Mouse (Mus musculus) lung, adult 2 months (tissue): ENCODE results near the gene Tmem255b. TPM values are rescaled to one million over a fixed set of nuclear protein-coding genes. Genes with fewer than 3 reads are reported as not detected.

Experiments used
- DNase-seq: peaks from one replicate; pipeline ENCODE4 v3.0.0; 2022
- H3K4me1 ChIP-seq: fragments of 200-500 bp; 2 replicates; pipeline ENCODE4 v1.6.1; 2011; ENCODE audit warnings: low read length; ENCODE audit not compliant: control insufficient read depth, insufficient read depth
- H3K4me3 ChIP-seq: fragments of 200-500 bp; replicated peaks from 2 replicates; pipeline ENCODE3; 2011; ENCODE audit warnings: low read depth, mild to moderate bottlenecking, control low read depth, low read length; ENCODE audit errors: extremely low read depth
- CTCF ChIP-seq: fragments of 200-500 bp; IDR thresholded peaks from 2 replicates; pipeline ENCODE4 v1.5.1; 2011; ENCODE audit warnings: mild to moderate bottlenecking, low read length, control low read depth; ENCODE audit not compliant: insufficient read depth
- POLR2A ChIP-seq: fragments of 200-500 bp; IDR thresholded peaks from 2 replicates; pipeline ENCODE4 v1.6.1; 2011; ENCODE audit warnings: low read depth, mild to moderate bottlenecking, control low read depth, low read length, borderline replicate concordance; ENCODE audit errors: extremely low read depth
- WGBS: fragments of 180-500 bp; shearing (Covaris S2); methylation state at CpG from one replicate; pipeline ENCODE4 v1.1.7; 2018; 5-methylcytosine and 5-hydroxymethylcytosine counted together
- polyA plus RNA-seq: library from polyadenylated mRNA; depleted of rRNA; stranded (reverse); fragments of >200 nt; gene quantifications from 2 replicates; pipeline ENCODE4 v1.2.3, GENCODE M21; 2012; rRNA removed

The Tmem255b gene
- polyA plus RNA-seq, 1 experiment = 7.3 TPM

DNA sequence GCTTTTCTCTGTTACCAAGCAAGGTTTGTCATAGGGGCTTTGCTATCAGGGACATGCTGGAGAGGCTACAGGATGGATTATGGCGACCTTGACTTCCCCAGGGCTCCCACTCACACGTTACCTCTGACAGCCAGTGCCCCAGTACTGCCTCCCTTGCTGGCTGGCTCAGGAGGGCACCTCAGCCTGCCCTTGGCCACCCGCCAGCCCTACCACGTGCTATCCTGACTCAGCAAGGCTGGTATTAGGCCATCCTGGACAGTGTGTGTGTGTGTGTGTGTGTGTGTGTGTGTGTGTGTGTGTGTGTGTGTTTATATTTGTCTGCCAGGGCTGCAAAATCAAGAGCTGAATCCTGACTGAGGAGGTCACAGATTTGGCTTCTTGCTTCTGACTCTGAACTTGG lies 71.9 kb downstream of the Tmem255b start:
- TF ChIP-seq CTCF (no peak), POLR2A (no peak)
- Histone ChIP-seq H3K4me3 (no peak overlapping the region), H3K4me1 (peaks cover 8% of the 10 kb centered on the region)
- DNase-seq = peak; percentile 82
- WGBS = 15% methylated on average over 4 of the region's 4 CpGs

DNA sequence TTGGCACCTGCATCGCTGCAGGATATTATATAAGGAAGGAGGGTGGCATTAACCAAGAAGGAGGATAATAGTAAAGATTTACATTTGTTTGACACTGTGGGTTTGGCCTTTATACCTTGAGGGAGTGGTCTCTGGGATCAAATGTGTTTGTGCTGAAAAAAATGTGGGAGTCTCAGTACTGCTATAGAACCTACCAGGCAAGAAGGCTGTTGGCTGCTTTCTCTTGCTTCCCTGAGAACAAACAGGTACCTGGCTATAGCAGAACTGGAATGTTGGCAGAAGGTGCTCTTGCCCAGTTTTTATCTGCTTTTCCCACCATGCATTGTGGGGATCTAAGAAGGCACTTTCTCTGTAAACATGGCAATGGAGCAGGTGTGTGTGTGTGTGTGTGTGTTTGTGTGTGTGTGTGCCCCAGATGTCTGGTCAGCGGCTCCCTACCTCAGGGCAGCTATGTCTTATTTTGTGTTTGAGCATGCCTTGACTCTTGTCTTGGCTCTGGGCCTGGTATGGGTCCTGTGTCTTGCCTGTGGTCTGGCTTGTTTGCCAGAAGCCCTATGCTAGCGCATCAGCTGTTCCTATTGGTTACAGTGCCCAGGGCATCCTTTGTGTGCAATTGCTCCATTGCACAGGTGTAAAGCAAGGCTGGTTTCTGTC lies 72.4 kb downstream of the Tmem255b start:
- H3K4me1 ChIP-seq = peaks cover 8% of the 10 kb centered on the region
- H3K4me3 ChIP-seq = no peak overlapping the region
- 57% methylated on average over 3 of the region's 3 CpGs for WGBS
- no peak for DNase-seq
- TF ChIP-seq POLR2A (no peak), CTCF (no peak)

DNA sequence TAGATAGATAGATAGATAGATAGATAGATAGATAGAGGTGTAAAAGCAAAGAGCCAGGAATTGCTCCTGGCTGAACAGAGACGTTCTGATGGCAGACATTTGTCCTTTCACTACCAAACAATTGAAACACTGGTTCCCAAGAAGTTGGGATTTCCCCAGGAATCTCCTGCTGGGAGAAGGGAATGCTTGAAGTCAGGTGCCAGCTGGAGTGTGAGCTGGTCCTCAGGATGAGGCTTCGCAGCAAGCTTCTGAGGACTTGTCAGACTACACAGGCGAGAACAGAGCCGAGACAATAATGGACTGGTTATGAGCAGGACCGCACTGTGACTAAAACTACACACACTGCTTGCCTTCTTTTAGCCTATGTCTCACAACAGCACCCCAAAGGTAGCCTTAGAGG lies 77.0 kb downstream of the Tmem255b start:
- WGBS = 76% methylated on average over 5 of the region's 5 CpGs

DNA sequence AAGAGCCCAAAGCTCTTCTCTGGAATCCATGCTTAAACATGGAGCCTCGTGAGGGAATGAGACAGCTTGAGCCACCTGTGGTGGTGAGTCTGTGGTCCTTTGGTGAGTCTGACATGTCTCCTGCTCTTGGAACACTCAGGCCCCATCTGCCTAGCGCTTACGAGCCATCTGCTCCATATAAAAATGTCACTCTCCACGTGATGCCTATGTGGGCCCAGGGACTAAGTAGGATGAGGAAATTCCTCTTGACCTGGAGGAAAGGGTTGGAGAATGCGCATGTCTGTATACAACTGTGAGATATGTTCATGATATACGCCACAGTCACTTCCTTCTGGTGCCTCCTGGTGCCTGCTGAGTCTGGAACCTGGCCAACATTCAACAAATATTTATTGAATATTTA lies 77.7 kb downstream of the Tmem255b start:
- WGBS = 45% methylated on average over 6 of the region's 6 CpGs
- peaks cover 11% of the 10 kb centered on the region for H3K4me1 ChIP-seq

More for the DNA sequence above, 77.0 kb downstream of the Tmem255b start:
- TF ChIP-seq CTCF (no peak), POLR2A (no peak)
- Histone ChIP-seq H3K4me1 (peaks cover 10% of the 10 kb centered on the region), H3K4me3 (no peak overlapping the region)
- no peak for DNase-seq

DNA sequence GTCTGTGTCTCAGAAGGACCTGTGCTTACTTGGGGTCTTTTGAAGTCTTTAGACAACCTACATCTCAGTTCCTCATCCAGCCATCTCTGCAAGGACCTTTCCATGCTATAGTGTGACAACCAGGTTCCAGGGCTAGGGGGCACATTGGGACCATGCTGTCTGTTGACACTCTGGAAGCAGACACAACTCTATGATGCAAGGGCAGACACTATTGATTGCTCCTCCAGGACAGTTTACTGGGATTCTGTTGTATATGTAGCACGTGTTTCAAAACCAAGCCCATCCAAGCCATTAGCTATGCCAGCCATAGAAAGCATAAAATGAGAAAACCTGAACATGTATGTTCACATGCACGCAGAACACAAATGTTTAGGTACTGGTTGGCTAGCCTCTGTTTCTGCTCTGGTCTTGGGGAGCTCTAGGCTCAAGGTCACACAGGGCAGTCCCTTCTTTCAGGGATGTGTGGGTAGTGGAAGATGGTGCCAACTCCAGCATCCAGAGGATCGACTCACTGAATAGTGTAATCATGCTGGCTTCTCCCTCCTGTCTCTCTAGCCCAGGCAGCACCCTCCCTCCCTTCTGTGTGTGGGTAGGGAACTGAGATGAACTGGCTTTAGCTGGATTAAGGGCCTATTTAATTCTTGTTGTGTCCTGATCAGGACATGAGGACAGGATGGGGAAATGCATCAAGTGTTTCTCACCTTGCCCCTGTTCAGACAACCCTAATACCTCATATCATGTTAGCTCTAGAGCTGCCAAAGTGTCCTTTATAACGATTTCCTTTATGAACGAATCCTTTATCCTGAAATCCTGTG lies 78.8 kb downstream of the Tmem255b start:
- no peak for TF ChIP-seq CTCF
- TF ChIP-seq POLR2A = no peak
- peaks cover 7% of the 10 kb centered on the region; the same call in 1 of the 2 replicates for H3K4me1 ChIP-seq
- no peak overlapping the region for H3K4me3 ChIP-seq
- DNase-seq = no peak
- WGBS = 77% methylated on average over 5 of the region's 5 CpGs

More for the DNA sequence above, 77.7 kb downstream of the Tmem255b start:
- DNase-seq = no peak
- no peak overlapping the region for H3K4me3 ChIP-seq
- TF ChIP-seq CTCF = no peak
- no peak for TF ChIP-seq POLR2A

DNA sequence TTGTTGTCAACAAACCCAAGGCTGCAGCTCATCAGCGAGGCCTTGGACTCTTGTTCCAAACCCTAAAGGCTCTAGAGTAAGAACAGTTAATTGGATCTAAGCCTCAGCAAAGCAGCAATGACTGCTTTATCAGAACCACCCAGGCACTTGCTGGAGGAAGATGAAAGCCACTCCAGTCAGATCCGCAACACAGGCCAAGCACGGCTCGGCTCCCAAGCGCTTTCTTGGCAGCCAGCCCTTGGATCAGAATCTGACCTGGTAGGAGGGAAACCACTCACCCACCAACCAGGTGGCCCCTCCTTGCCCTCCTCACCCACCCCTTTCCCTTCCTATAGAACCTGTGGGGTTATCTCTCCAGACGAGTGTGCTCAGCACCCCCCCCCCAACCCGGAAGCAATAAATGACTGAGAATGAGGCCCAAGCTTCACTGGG lies 81.0 kb downstream of the Tmem255b start:
- no peak for TF ChIP-seq CTCF
- TF ChIP-seq POLR2A = no peak
- H3K4me1 ChIP-seq = peaks cover 7% of the 10 kb centered on the region; the same call in 1 of the 2 replicates
- H3K4me3 ChIP-seq = no peak overlapping the region
- WGBS = 40% methylated on average over 7 of the region's 7 CpGs
- peak; percentile 57 for DNase-seq

DNA sequence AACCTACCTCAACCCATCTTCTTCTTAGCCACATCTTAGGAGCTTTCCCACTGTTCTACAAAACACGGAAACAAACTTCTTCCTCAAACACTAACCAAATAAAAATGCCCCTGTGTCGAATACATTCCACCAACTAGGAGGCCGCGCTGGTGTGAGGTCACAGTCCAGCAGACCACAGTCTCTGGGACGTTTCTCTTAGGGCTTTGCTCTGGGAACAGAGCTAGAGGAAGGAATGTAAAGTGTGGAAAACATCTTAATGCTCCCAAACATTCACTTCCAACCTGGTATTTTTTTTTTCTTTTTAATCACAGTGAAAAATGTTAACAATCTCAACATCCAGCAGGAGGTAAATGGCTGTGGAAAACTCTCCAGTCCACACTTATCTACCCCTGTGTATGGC lies 81.7 kb downstream of the Tmem255b start:
- peaks cover 7% of the 10 kb centered on the region; the same call in 1 of the 2 replicates for H3K4me1 ChIP-seq
- WGBS = 59% methylated on average over 5 of the region's 5 CpGs
- TF ChIP-seq CTCF (no peak), POLR2A (no peak)
- DNase-seq = no peak
- no peak overlapping the region for H3K4me3 ChIP-seq

DNA sequence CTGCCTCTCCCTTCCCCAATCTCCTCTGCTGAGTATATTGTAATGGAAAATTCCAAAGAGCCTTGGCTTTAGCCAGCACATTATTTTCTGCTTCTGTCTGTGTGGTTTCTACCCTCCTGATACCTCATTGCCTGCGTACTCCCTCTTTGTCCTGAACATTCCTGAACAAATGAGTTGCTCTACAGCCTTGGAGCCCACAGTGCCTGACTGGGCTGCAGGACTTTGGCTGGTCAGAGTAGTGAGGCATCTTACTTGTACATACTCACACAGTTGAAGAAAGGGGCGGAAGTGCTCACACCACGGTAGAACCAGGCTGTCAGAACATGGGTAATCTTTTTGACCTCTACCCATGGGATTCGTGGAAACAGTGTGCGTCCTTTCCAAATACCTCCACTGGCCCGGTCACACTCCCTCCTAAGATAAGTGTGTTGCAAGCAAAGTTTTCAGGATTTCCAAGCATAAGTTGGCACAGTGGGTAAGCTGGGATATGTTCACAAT lies 82.3 kb downstream of the Tmem255b start:
- Histone ChIP-seq H3K4me1 (peaks cover 7% of the 10 kb centered on the region; the same call in 1 of the 2 replicates), H3K4me3 (no peak overlapping the region)
- 62% methylated on average over 6 of the region's 6 CpGs for WGBS
- no peak for DNase-seq
- TF ChIP-seq POLR2A = no peak
- no peak for TF ChIP-seq CTCF

Other genes starting within 250 kb of the Tmem255b start
- 19.0 and 21.4 TPM in 2 replicates for gene Grtp1, start 234.6 kb upstream of the Tmem255b start, polyA plus RNA-seq
- gene Adprhl1, start 181.0 kb upstream of the Tmem255b start, polyA plus RNA-seq = 0.91 and 2.2 TPM in 2 replicates
- 19.7 and 23.3 TPM in 2 replicates for gene Dcun1d2, start 147.1 kb upstream of the Tmem255b start, polyA plus RNA-seq
- 35.4 and 39.4 TPM in 2 replicates for gene Tmco3, start 147.0 kb upstream of the Tmem255b start, polyA plus RNA-seq
- 17.1 and 28.0 TPM in 2 replicates for gene Tfdp1, start 96.4 kb upstream of the Tmem255b start, polyA plus RNA-seq
- gene Atp4b, start 38.4 kb upstream of the Tmem255b start, polyA plus RNA-seq = 0.49 TPM in 1 of 2 replicates, not detected in the other
- not detected in 2 replicates for gene Grk1, start 30.1 kb upstream of the Tmem255b start, polyA plus RNA-seq
- gene Gas6, start 59.3 kb downstream of the Tmem255b start, polyA plus RNA-seq = 245 and 264 TPM in 2 replicates
- gene 1700029H14Rik, start 127.3 kb downstream of the Tmem255b start, polyA plus RNA-seq = 0.11 and 0.69 TPM in 2 replicates
- gene Rasa3, start 242.4 kb downstream of the Tmem255b start, polyA plus RNA-seq = 37.1 and 43.5 TPM in 2 replicates